Mouse (Mus musculus): ENCODE measurements around the gene Stat5a. TPM values are rescaled to one million over a fixed set of nuclear protein-coding genes. Genes with fewer than 3 reads are reported as not detected.
A peak's percentile ranks its signal among the peaks of the same experiment; 100 is the strongest.

Gene Stat5a
- polyA plus RNA-seq, 1 experiment = 2.1 TPM

- no peak for DNase-seq (ENCODE audit: low read depth)
- no peak for TF ChIP-seq POLR2A (IDR thresholded peaks at IDR 0.05; ENCODE audit: borderline replicate concordance, extremely low read depth, insufficient read depth, insufficient read length, poor library complexity, severe bottlenecking)
- no peak for TF ChIP-seq CTCF (IDR thresholded peaks at IDR 0.05; ENCODE audit: borderline replicate concordance, extremely low read depth, insufficient read depth, insufficient read length)
Measured at GRCm38 (mm10) chr11:100924386-100924919, 65.3 kb downstream of the Stat5a start.

DNA sequence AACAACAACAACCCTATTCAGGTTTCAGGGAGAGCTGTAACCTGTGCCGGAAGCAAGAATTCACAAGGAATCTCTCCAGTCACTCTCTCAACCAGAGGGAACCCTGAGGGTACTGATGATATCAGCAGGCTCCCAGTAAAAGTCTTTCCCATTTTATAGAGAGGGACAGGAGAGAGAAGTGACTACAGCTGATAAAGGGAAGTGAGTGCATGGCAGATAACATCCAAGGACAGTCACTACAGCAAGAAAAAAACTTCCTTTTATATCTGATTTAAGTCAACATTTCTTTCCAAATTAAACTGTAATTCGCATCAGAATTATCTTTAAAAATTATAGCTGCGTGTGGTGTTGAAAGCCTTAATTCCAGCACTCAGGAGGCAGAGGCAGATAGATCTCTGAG, 68.2 kb downstream of the Stat5a start:
- TF ChIP-seq CTCF (IDR thresholded peaks at IDR 0.05; ENCODE audit: borderline replicate concordance, extremely low read depth, insufficient read depth, insufficient read length) = no peak
- TF ChIP-seq POLR2A (IDR thresholded peaks at IDR 0.05; ENCODE audit: borderline replicate concordance, extremely low read depth, insufficient read depth, insufficient read length, poor library complexity, severe bottlenecking) = no peak
- DNase-seq (ENCODE audit: low read depth) = no peak

DNA sequence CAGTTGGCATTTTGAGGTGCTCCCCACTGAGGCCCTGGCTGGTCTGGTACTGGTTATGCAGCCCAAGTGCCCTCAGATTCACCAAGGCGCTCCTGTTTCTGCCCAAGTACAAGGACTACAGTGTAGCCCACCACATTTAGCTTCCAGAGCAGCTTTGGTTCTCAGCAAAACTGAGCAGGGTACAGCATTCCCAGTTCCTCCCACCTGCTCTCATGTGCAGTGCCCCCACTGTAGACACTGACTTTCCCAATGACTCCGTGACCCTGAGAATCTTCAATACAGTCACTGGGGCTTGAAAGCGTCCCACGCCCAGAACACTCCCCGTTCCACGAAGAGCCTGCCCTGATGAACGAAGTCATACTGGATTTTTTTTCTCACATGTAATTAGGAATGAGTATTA, 71.5 kb downstream of the Stat5a start:
- TF ChIP-seq CTCF (IDR thresholded peaks at IDR 0.05; ENCODE audit: borderline replicate concordance, extremely low read depth, insufficient read depth, insufficient read length) (no peak), POLR2A (IDR thresholded peaks at IDR 0.05; ENCODE audit: borderline replicate concordance, extremely low read depth, insufficient read depth, insufficient read length, poor library complexity, severe bottlenecking) (no peak)
- no peak for DNase-seq (ENCODE audit: low read depth)

- TF ChIP-seq POLR2A (IDR thresholded peaks at IDR 0.05; ENCODE audit: borderline replicate concordance, extremely low read depth, insufficient read depth, insufficient read length, poor library complexity, severe bottlenecking) (no peak), CTCF (IDR thresholded peaks at IDR 0.05; ENCODE audit: borderline replicate concordance, extremely low read depth, insufficient read depth, insufficient read length) (no peak)
- peak; percentile 66 for DNase-seq (ENCODE audit: low read depth)
Measured at GRCm38 (mm10) chr11:100931254-100931921, 72.2 kb downstream of the Stat5a start.

Other genes with a start within 250 kb of the Stat5a start
- 111 and 119 TPM in 2 replicates for gene Nkiras2, start 240.1 kb upstream of the Stat5a start, polyA plus RNA-seq (2012; rRNA removed)
- gene Dnajc7, start 239.2 kb upstream of the Stat5a start, polyA plus RNA-seq (2012; rRNA removed) = 139 and 201 TPM in 2 replicates
- gene Zfp385c, start 166.9 kb upstream of the Stat5a start, polyA plus RNA-seq (2012; rRNA removed) = 0.40 and 0.63 TPM in 2 replicates
- 2.4 and 2.6 TPM in 2 replicates for gene Dhx58, start 155.1 kb upstream of the Stat5a start, polyA plus RNA-seq (2012; rRNA removed)
- gene Kat2a, start 146.9 kb upstream of the Stat5a start, polyA plus RNA-seq (2012; rRNA removed) = 60.4 and 61.8 TPM in 2 replicates
- not detected in 2 replicates for gene Hspb9, start 145.5 kb upstream of the Stat5a start, polyA plus RNA-seq (2012; rRNA removed)
- 236 and 270 TPM in 2 replicates for gene Rab5c, start 121.1 kb upstream of the Stat5a start, polyA plus RNA-seq (2012; rRNA removed)
- 33.1 and 36.4 TPM in 2 replicates for gene Kcnh4, start 99.4 kb upstream of the Stat5a start, polyA plus RNA-seq (2012; rRNA removed)
- gene Hcrt, start 96.4 kb upstream of the Stat5a start, polyA plus RNA-seq (2012; rRNA removed) = 0.45 and 0.91 TPM in 2 replicates
- gene Ghdc, start 88.4 kb upstream of the Stat5a start, polyA plus RNA-seq (2012; rRNA removed) = 5.5 and 7.7 TPM in 2 replicates
- 16.4 and 21.5 TPM in 2 replicates for gene Stat5b, start 8.6 kb upstream of the Stat5a start, polyA plus RNA-seq (2012; rRNA removed)
- gene Stat3, start 80.2 kb downstream of the Stat5a start, polyA plus RNA-seq (2012; rRNA removed) = 29.1 and 36.9 TPM in 2 replicates
- 10.5 and 24.4 TPM in 2 replicates for gene Cavin1, start 111.5 kb downstream of the Stat5a start, polyA plus RNA-seq (2012; rRNA removed)
- gene Atp6v0a1, start 150.1 kb downstream of the Stat5a start, polyA plus RNA-seq (2012; rRNA removed) = 144 and 197 TPM in 2 replicates
- 11.9 and 12.5 TPM in 2 replicates for gene Naglu, start 210.7 kb downstream of the Stat5a start, polyA plus RNA-seq (2012; rRNA removed)
- gene Hsd17b1, start 219.1 kb downstream of the Stat5a start, polyA plus RNA-seq (2012; rRNA removed) = 0.50 and 0.78 TPM in 2 replicates
- gene Coasy, start 223.2 kb downstream of the Stat5a start, polyA plus RNA-seq (2012; rRNA removed) = 49.1 and 77.5 TPM in 2 replicates
- gene Mlx, start 227.9 kb downstream of the Stat5a start, polyA plus RNA-seq (2012; rRNA removed) = 57.7 and 78.3 TPM in 2 replicates
- 19.4 and 24.2 TPM in 2 replicates for gene Psmc3ip, start 236.1 kb downstream of the Stat5a start, polyA plus RNA-seq (2012; rRNA removed)

Measured in brain, embryonic 14.5 days (tissue).